Mouse (Mus musculus): Measurements from ENCODE around the gene Mafk. TPM values are rescaled to one million over a fixed set of nuclear protein-coding genes. Genes with fewer than 3 reads are reported as not detected.

Gene Mafk
- total RNA-seq (2012; rRNA removed), result 16.4 and 20.0 TPM in 2 replicates
- total RNA-seq (2014; rRNA removed), result 23.6 and 23.8 TPM in 2 replicates
- polyA plus RNA-seq (2012; ENCODE audit: insufficient read length, low read depth), result 24.1 and 24.7 TPM in 2 replicates

DNA sequence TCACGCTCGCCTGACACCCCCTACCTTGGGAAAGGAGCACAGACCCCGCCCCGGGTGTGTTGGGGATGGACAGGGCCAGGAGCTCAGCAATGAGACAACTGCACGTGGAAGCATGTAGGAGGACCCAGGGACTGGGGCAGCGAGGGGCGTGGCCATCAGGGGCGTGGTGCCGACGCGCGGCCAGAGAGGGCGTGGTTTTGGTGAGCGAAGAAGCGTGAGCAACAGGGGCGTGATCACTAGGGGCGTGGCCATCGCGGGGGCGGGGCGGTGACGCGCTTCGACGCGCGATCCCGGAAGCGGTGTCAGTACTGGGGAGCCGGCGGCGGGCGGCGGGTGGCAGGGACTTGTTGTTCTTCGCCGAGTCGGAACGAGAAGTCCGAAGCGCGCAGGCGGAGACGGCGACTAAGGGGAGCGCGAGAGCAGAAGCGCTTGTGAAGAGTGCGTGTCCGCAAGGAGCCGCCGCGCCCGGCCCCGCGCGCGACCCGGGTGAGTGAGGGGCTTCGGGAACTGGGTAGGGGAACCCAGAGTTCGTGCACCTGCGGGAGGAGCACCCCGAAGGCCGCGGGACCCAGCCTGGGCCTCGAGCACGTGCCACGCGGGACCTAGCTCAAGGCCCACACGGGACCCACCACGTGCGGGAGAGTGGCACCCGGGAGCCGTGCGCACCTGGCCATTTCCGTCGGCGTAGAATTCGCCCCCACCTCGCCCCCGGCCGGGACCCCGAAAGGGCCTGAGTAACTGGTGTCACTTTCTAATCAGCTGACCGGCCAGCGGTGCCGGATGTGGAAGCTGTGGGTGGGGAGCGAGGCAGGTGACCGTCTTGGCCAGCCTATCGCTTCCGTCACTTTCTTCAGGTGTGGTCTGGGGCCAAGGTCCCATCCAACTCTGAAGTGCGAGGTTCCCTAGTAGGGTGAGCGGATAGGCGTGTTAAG lies at the start of gene Mafk:
Gene Mafk, plus strand, starts transcription at position 287 of the 932 bp plus-strand sequence.
- peaks cover 13% of the 10 kb centered on the region for H3K27me3 ChIP-seq (replicated peaks)
- dilution Hi-C loops (cut with MboI; ENCODE audit: extremely low pct_ligation_motif_present, extremely low pct_unique_long_range_greater_than_20kb, low sequenced_read_pairs) (no loop called here), in situ Hi-C loops (cut with MboI; ENCODE audit: low pct_ligation_motif_present, low pct_unique_long_range_greater_than_20kb, low sequenced_read_pairs) (no loop called here)
- peaks cover 25 to 49% of the 10 kb centered on the region in 2 experiments for H3K4me1 ChIP-seq (ENCODE audit: control insufficient read depth in 1 of 2, insufficient read depth in 2 of 2)
- H3K36me3 ChIP-seq (replicated peaks in 1 of 2; ENCODE audit: control insufficient read depth in 1 of 2, insufficient read depth in 1 of 2, low read length in 1 of 2), result peaks cover 0 to 27% of the 10 kb centered on the region in 2 experiments
- H3K9me3 ChIP-seq (replicated peaks; ENCODE audit: low read length), result no peaks in the 10 kb centered on the region
- peak within 1 kb of the TSS; percentile 97 for H3K4me2 ChIP-seq (ENCODE audit: insufficient read depth, low read depth, poor library complexity, severe bottlenecking)
- H3K79me2 ChIP-seq (replicated peaks; ENCODE audit: control insufficient read depth, extremely low read depth, insufficient read depth, poor library complexity, severe bottlenecking), result peaks cover 32% of the 10 kb centered on the region
- no peak within 1 kb of the TSS for H3K27ac ChIP-seq (ENCODE audit: insufficient read depth, low read depth)
- H3K9ac ChIP-seq (ENCODE audit: insufficient read depth, low read depth), result peak within 1 kb of the TSS; percentile 84
- H3K4me3 ChIP-seq (replicated peaks in 1 of 3; ENCODE audit: low read depth in 2 of 3, low read length in 2 of 3, poor library complexity in 1 of 3), result peak within 1 kb of the TSS; percentile 80 to 92 (median 87)
- peak; percentile 96 for DNase-seq (ENCODE audit: extremely low read depth)
- TF ChIP-seq ZMIZ1 (IDR thresholded peaks at IDR 0.05; ENCODE audit: low read depth, low read length), result peak; percentile 74; the same call in 1 of the 2 replicates
- no peak; the same call in 1 of the 2 replicates for TF ChIP-seq IRF4 (IDR thresholded peaks at IDR 0.05; ENCODE audit: low read depth, low read length)
- no peak for TF ChIP-seq RAD21 (IDR thresholded peaks at IDR 0.05; ENCODE audit: low read depth, low read length)
- TF ChIP-seq ZNF384 (IDR thresholded peaks at IDR 0.05; ENCODE audit: low read depth, low read length), result no peak
- TF ChIP-seq MAFK (IDR thresholded peaks at IDR 0.05; ENCODE audit: insufficient replicate concordance, low read length), result no peak
- no peak for TF ChIP-seq SMC3 (IDR thresholded peaks at IDR 0.05; ENCODE audit: low read depth, low read length)
- TF ChIP-seq POLR2A (IDR thresholded peaks at IDR 0.05; ENCODE audit: low read depth, low read length), result peak; percentile 94
- TF ChIP-seq ZC3H11A (IDR thresholded peaks at IDR 0.05; ENCODE audit: low read depth, low read length), result no peak
- peak; percentile 57 for TF ChIP-seq HCFC1 (IDR thresholded peaks at IDR 0.05; ENCODE audit: low read depth, low read length)
- no peak for TF ChIP-seq CHD2 (IDR thresholded peaks at IDR 0.05; ENCODE audit: low read length)
- TF ChIP-seq TCF12 (IDR thresholded peaks at IDR 0.05; ENCODE audit: low read depth, low read length), result peak; percentile 91
- TF ChIP-seq NELFE (IDR thresholded peaks at IDR 0.05; ENCODE audit: low read depth, low read length), result peak; percentile 87
- no peak; the same call in 1 of the 2 replicates for TF ChIP-seq NRF1 (IDR thresholded peaks at IDR 0.05; ENCODE audit: low read depth, low read length)
- no peak for TF ChIP-seq UBTF (IDR thresholded peaks at IDR 0.05; ENCODE audit: low read depth, low read length)
- no peak for TF ChIP-seq E2F4 (IDR thresholded peaks at IDR 0.05; ENCODE audit: insufficient replicate concordance, low read depth, low read length)
- peak; percentile 69; the same call in 1 of the 2 replicates for TF ChIP-seq MAX (IDR thresholded peaks at IDR 0.05; ENCODE audit: low read length)
- no peak for TF ChIP-seq GABPA (IDR thresholded peaks at IDR 0.05; ENCODE audit: insufficient replicate concordance, low read depth, low read length)
- 0 out of 2 replicates have a peak, but pooled peaks have one; percentile 25 for TF ChIP-seq USF1 (IDR thresholded peaks at IDR 0.05; ENCODE audit: low read depth, low read length)
- no peak for TF ChIP-seq KAT2A (IDR thresholded peaks at IDR 0.05; ENCODE audit: insufficient replicate concordance, low read length)
- peak; percentile 91 for TF ChIP-seq BHLHE40 (IDR thresholded peaks at IDR 0.05; ENCODE audit: low read depth, low read length)
- peak; percentile 91 for TF ChIP-seq SIN3A (IDR thresholded peaks at IDR 0.05; ENCODE audit: low read length)
- TF ChIP-seq JUN (IDR thresholded peaks at IDR 0.05; ENCODE audit: insufficient read depth, low read depth, low read length), result no peak
- TF ChIP-seq CTCF (conservative IDR thresholded peaks at IDR 0.05 in 1 of 2, IDR thresholded peaks at IDR 0.05 in 1 of 2; ENCODE audit: low read depth in 2 of 2, low read length in 2 of 2), result no peak
- TF ChIP-seq MXI1 (IDR thresholded peaks at IDR 0.05; ENCODE audit: low read depth, low read length), result peak; percentile 76
- no peak for TF ChIP-seq USF2 (conservative IDR thresholded peaks at IDR 0.05; ENCODE audit: low read depth, low read length)
- no peak; the same call in 1 of the 2 replicates for TF ChIP-seq MEF2A (IDR thresholded peaks at IDR 0.05; ENCODE audit: borderline replicate concordance, low read depth, low read length)
- no peak for TF ChIP-seq RCOR1 (conservative IDR thresholded peaks at IDR 0.05; ENCODE audit: low read depth, low read length)
- TF ChIP-seq MAZ (IDR thresholded peaks at IDR 0.05; ENCODE audit: low read depth, low read length), result no peak
- TF ChIP-seq MYC (IDR thresholded peaks at IDR 0.05; ENCODE audit: low read depth, low read length), result peak; percentile 70
- 0 out of 2 replicates have a peak, but pooled peaks have one; percentile 18 for TF ChIP-seq TBP (conservative IDR thresholded peaks at IDR 0.05; ENCODE audit: low read depth, low read length)
- no peak for TF ChIP-seq EP300 (IDR thresholded peaks at IDR 0.05; ENCODE audit: low read length)
- no peak for TF ChIP-seq ZKSCAN1 (IDR thresholded peaks at IDR 0.05; ENCODE audit: borderline replicate concordance, low read depth, low read length)
- no peak for TF ChIP-seq JUND (conservative IDR thresholded peaks at IDR 0.05; ENCODE audit: low read depth, low read length)
- TF ChIP-seq ETS1 (conservative IDR thresholded peaks at IDR 0.05; ENCODE audit: low read depth, low read length), result peak; percentile 4; the same call in 1 of the 2 replicates
- TF ChIP-seq POLR2AphosphoS2 (IDR thresholded peaks at IDR 0.05; ENCODE audit: low read depth, low read length), result peak; percentile 61; the same call in 1 of the 2 replicates
- TF ChIP-seq PAX5 (IDR thresholded peaks at IDR 0.05; ENCODE audit: low read length), result no peak
- TF ChIP-seq ELF1 (IDR thresholded peaks at IDR 0.05; ENCODE audit: low read depth, low read length), result peak; percentile 99
